Mouse (Mus musculus) layer of hippocampus, postnatal 10 days (tissue): ENCODE results near the gene Bmx. TPM values are rescaled to one million over a fixed set of nuclear protein-coding genes. Genes with fewer than 3 reads are reported as not detected.

Experiments used
- DNase-seq, 2 experiments: peaks; one replicate each; pipeline ENCODE4 v3.0.0; 2021; ENCODE audit warnings: low spot score in 2 of 2
- total RNA-seq, 2 experiments: library from RNA; stranded (reverse); gene quantifications; 2 replicates each; pipeline ENCODE4 v1.2.3; 2021

The Bmx gene
- total RNA-seq, 2 experiments from 2014 or later, result 0.80 to 1.1 TPM

- no peak for DNase-seq
These were observed 82.2 kb downstream of the Bmx start for GRCm38 (mm10) chrX:164175780-164176179.

DNA sequence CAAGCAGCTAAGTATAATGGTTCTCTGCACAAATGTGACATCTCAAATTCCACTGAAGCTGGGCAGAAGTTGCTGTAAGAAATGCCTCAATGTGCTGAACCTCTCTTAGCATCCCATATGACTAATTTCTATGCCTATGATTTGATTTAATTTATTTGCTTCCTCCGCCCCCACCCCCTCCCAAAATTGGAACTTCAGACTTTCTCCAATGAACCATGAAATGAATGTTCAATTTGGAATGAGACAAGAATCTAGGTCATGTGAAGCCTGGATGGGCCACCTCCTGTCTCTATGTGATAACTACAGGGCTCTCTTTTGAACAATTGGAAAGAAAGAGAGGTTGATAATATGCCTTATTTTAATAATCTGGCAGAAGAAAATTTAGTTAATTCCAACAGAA, 82.7 kb downstream of the Bmx start:
- DNase-seq, result no peak

- no peak for DNase-seq
These were observed 84.1 kb downstream of the Bmx start for GRCm38 (mm10) chrX:164173880-164174279.

- no peak for DNase-seq
These were observed 87.0 kb downstream of the Bmx start for GRCm38 (mm10) chrX:164171034-164171433.

- DNase-seq, result no peak
These were observed 93.3 kb downstream of the Bmx start for GRCm38 (mm10) chrX:164164681-164165080.

DNA sequence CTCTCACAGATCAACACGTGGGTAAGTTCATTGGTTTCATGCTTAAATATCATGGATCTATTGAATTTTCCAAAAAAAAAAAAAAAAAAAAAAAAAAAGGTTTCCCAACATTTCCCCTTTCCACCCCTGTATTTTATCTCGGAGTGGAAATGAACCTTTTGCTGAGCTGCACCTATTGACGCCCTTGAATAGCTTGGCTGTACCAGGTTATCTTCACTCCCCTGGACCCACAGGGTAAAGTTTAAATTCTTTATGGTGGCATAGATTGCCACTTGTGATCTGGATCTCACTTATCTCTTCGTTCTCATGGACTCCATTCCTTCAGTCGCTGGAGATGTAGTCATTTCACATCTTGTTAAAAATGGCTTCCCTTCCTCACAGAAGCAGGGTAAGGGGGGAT, 103.4 kb downstream of the Bmx start:
- no peak for DNase-seq

GRCm38 (mm10) chrX:164153606-164154005, 104.4 kb downstream of the Bmx start:
- no peak for DNase-seq

GRCm38 (mm10) chrX:164152703-164153102, 105.3 kb downstream of the Bmx start:
- no peak for DNase-seq

DNA sequence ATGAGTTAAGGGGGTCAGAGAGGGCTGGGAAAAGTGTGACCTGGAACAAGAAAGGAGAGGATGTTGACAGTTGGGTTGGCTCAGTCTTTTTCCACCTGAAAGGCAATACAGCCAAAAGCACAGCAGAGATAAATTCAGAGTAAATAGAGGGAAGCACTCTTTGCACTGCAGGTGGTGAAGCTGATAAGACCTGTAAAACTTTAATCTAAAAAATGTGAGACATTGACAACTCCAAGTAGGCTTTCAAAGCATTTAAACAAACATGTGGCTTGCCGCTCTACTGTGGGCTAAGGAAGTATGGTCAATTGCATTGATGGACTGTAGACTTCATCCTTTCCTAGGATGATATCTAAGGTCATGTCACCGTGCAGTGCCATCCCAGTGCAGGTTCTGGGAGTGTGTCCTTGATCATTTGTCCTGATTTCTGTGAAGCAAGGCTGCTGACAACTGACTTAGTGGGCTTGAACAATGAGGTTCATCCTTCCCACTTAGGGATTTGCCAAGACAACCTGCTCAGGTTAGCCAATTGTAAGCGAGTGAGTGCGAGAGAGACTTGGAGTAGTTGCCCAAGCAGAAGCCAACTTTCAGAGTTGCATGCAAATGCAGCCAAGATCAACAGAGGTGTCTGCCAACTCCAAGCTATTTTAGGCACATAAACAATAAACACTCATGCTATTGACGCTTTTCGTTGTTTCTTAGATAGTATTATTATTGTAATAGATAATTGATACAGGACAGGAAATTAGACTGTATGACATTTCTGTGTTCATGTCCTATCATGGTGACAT, 112.3 kb downstream of the Bmx start:
- DNase-seq, result no peak

Other genes with a start within 250 kb of the Bmx start
- 1 to 10 TPM; 2.9 to 3.6 TPM for gene Car5b, start 230.2 kb downstream of the Bmx start, total RNA-seq
- 10 to 100 TPM; 12.7 to 13.6 TPM for gene Siah1b, start 181.7 kb downstream of the Bmx start, total RNA-seq
- not detected for gene Cltrn, start 169.4 kb downstream of the Bmx start, total RNA-seq
- gene Ace2, start 118.9 kb downstream of the Bmx start, total RNA-seq, result 1 to 10 TPM in 1 of 2 experiments, under 1 TPM in 1; 0.87 to 1.1 TPM
- gene Pir, start 11.2 kb upstream of the Bmx start, total RNA-seq, result 1 to 10 TPM; 3.9 to 4.4 TPM
- 1 to 10 TPM; 2.2 to 2.8 TPM for gene Vegfd, start 115.2 kb upstream of the Bmx start, total RNA-seq
- gene Piga, start 161.6 kb upstream of the Bmx start, total RNA-seq, result 1 to 10 TPM; 5.3 to 6.0 TPM
- under 1 TPM; 0.30 to 0.47 TPM for gene Asb11, start 178.8 kb upstream of the Bmx start, total RNA-seq
- not detected for gene Asb9, start 248.1 kb upstream of the Bmx start, total RNA-seq